Mouse (Mus musculus) liver, postnatal 0 days (tissue): Measurements from ENCODE around the gene Pah. TPM values are rescaled to one million over a fixed set of nuclear protein-coding genes. Genes with fewer than 3 reads are reported as not detected.

Experiments
- ATAC-seq: fragments of 200-750 bp; cut with Nextera tagmentation; 2 replicates; pipeline ENCODE4 v1.8.0; 2017; ENCODE audit warnings: mild to moderate bottlenecking, moderate library complexity
- DNase-seq: peaks from one replicate; pipeline ENCODE4 v3.0.0-alpha.2; 2016
- H3K27ac ChIP-seq: fragments of 300-500 bp; sonication (generic); 2 replicates; pipeline ENCODE4 v1.5.1; 2014; ENCODE audit warnings: antibody characterized with exemption, moderate library complexity, mild to moderate bottlenecking, low read depth
- H3K27me3 ChIP-seq: fragments of 300-500 bp; sonication (generic); 2 replicates; pipeline ENCODE4 v1.6.1; 2014; ENCODE audit warnings: low read length, control low read depth, mixed read lengths; ENCODE audit not compliant: insufficient read depth
- H3K36me3 ChIP-seq: fragments of 300-500 bp; sonication (generic); replicated peaks from 2 replicates; pipeline ENCODE4 v1.6.1; 2014; ENCODE audit warnings: mild to moderate bottlenecking, control low read depth, low read length, moderate library complexity, mixed read lengths; ENCODE audit not compliant: insufficient read depth
- H3K4me1 ChIP-seq: fragments of 300-500 bp; sonication (generic); 2 replicates; pipeline ENCODE4 v1.6.1; 2014; ENCODE audit warnings: antibody characterized with exemption, mild to moderate bottlenecking, control low read depth; ENCODE audit not compliant: insufficient read depth
- H3K4me2 ChIP-seq: fragments of 300-500 bp; sonication (generic); 2 replicates; pipeline ENCODE4 v1.6.1; 2014; ENCODE audit warnings: low read depth, mild to moderate bottlenecking, low read length, moderate library complexity, mixed read lengths
- H3K4me3 ChIP-seq: fragments of 300-500 bp; sonication (generic); 2 replicates; pipeline ENCODE4 v1.5.1; 2014; ENCODE audit warnings: low read depth, low read length
- H3K9ac ChIP-seq: fragments of 300-500 bp; sonication (generic); replicated peaks from 2 replicates; pipeline ENCODE4 v1.6.1; 2014; ENCODE audit warnings: mild to moderate bottlenecking, moderate library complexity
- H3K9me3 ChIP-seq: fragments of 300-500 bp; sonication (generic); 2 replicates; pipeline ENCODE4 v1.6.1; 2016; ENCODE audit warnings: mild to moderate bottlenecking, control low read depth, low read length, mixed read lengths
- CTCF ChIP-seq: sonication (generic); IDR thresholded peaks from 2 replicates; pipeline ENCODE4 v1.5.1; 2016; ENCODE audit warnings: antibody characterized with exemption, low read depth
- EP300 ChIP-seq: IDR thresholded peaks from 2 replicates; pipeline ENCODE4 v1.6.1; 2016; ENCODE audit warnings: antibody characterized with exemption, low read depth, mild to moderate bottlenecking
- WGBS: fragments of 180-500 bp; shearing (Covaris S2); extraction: QIAGEN DNeasy Blood & Tissue Kit; methylation state at CpG from one replicate; pipeline ENCODE4 v1.1.7; 2014; ENCODE audit not compliant: insufficient replicate concordance; 5-methylcytosine and 5-hydroxymethylcytosine counted together
- polyA plus RNA-seq: library from polyadenylated mRNA; unstranded; fragments of >200 nt; fragmentation: Nextera tagmentation; extraction: Ambion mirVana; gene quantifications from 2 replicates; pipeline ENCODE4 v1.2.1, GENCODE M21; 2015

Pah gene
- polyA plus RNA-seq, 1 experiment from 2014 or later, result 146 TPM

- 0 out of 2 replicates have a peak, but pooled peaks cover 5% of the 10 kb centered on the region for H3K36me3 ChIP-seq
- H3K9me3 ChIP-seq, result no peaks in the 10 kb centered on the region
- H3K4me1 ChIP-seq, result 0 out of 2 replicates have a peak, but pooled peaks cover 2% of the 10 kb centered on the region
- H3K27ac ChIP-seq, result no peak overlapping the region
- H3K9ac ChIP-seq, result no peak overlapping the region
- 53% methylated on average over 2 of the region's 2 CpGs for WGBS
- no peak for DNase-seq
- ATAC-seq, result no peak
- no peaks in the 10 kb centered on the region for H3K27me3 ChIP-seq
- no peak overlapping the region for H3K4me2 ChIP-seq
- no peak for TF ChIP-seq CTCF
- no peak for TF ChIP-seq EP300
- H3K4me3 ChIP-seq, result no peak overlapping the region
Observed at GRCm38 (mm10) chr10:87556441-87556840, 34.8 kb downstream of the Pah start.

DNA sequence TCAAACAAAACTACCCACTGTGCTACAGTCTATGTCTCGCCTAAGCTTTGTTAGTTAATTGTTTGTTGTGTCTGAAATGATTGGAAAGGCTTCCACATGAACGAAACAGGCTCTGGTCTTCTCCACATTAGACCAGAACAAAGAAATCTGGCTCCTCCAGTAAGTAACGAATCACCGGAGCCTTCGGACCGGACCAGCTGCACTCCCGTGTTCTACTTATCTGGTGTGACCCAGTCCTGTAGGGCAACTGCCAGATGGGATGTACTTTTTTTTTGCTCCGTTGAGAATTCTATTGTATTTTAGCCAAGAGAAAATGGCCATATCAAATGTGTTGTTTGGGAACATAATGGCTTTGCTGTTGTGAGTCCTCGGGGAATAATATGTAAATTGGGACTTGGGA, 42.2 kb downstream of the Pah start:
- H3K36me3 ChIP-seq, result 0 out of 2 replicates have a peak, but pooled peaks cover 3% of the 10 kb centered on the region
- WGBS, result 78% methylated on average over 9 of the region's 9 CpGs
- no peak overlapping the region for H3K27ac ChIP-seq
- H3K27me3 ChIP-seq, result no peaks in the 10 kb centered on the region
- H3K4me3 ChIP-seq, result no peak overlapping the region
- H3K9ac ChIP-seq, result no peak overlapping the region
- H3K9me3 ChIP-seq, result no peaks in the 10 kb centered on the region
- H3K4me1 ChIP-seq, result no peaks in the 10 kb centered on the region
- no peak for DNase-seq
- ATAC-seq, result no peak
- TF ChIP-seq CTCF (no peak), EP300 (no peak)
- no peak overlapping the region for H3K4me2 ChIP-seq

- H3K4me1 ChIP-seq, result no peaks in the 10 kb centered on the region
- H3K4me2 ChIP-seq, result no peak overlapping the region
- H3K9ac ChIP-seq, result no peak overlapping the region
- no peak for TF ChIP-seq EP300
- TF ChIP-seq CTCF, result no peak
- no peak overlapping the region for H3K4me3 ChIP-seq
- H3K27ac ChIP-seq, result no peak overlapping the region
- ATAC-seq, result no peak; the same call in 1 of the 2 replicates
- DNase-seq, result no peak
- no peaks in the 10 kb centered on the region for H3K9me3 ChIP-seq
- no peaks in the 10 kb centered on the region for H3K27me3 ChIP-seq
- H3K36me3 ChIP-seq, result peaks cover 7% of the 10 kb centered on the region; the same call in 1 of the 2 replicates
- WGBS, result 48% methylated on average over 2 of the region's 2 CpGs
Observed at GRCm38 (mm10) chr10:87565712-87566111, 44.1 kb downstream of the Pah start.

DNA sequence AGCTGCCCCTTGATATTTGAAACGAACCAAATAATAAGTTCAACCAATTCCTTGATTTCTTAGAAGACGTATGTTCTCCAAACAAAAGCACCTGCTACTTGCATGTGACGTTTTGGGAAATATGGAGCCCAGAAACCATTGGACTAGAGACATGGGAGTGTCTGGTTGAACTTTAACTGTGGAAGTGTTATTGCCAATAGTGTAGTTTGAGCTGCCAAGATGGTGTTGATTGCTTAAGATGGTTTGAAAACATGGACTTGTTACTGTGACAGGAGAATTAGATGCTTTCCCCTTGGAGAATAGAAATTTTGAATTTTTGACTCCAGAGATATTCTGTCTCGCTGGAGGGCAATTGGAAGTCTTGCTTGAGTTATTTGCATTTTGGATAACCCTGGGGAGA, 50.9 kb downstream of the Pah start:
- Histone ChIP-seq H3K4me2 (no peak overlapping the region), H3K36me3 (peaks cover 15% of the 10 kb centered on the region; the same call in 1 of the 2 replicates), H3K9me3 (no peaks in the 10 kb centered on the region), H3K4me1 (no peaks in the 10 kb centered on the region), H3K27me3 (no peaks in the 10 kb centered on the region), H3K27ac (peak overlapping the region; percentile 78), H3K9ac (no peak overlapping the region), H3K4me3 (no peak overlapping the region)
- peak; percentile 87 for ATAC-seq
- DNase-seq, result no peak
- 59% methylated on average over 4 of the region's 4 CpGs for WGBS
- TF ChIP-seq EP300 (peak; percentile 74), CTCF (no peak)

GRCm38 (mm10) chr10:87586696-87587095, 65.1 kb downstream of the Pah start:
- no peak overlapping the region for H3K4me3 ChIP-seq
- no peaks in the 10 kb centered on the region for H3K4me1 ChIP-seq
- no peak overlapping the region for H3K27ac ChIP-seq
- no peak overlapping the region for H3K9ac ChIP-seq
- WGBS, result 68% methylated on average over 1 of the region's 1 CpGs
- TF ChIP-seq CTCF, result no peak
- no peak for TF ChIP-seq EP300
- H3K27me3 ChIP-seq, result no peaks in the 10 kb centered on the region
- peak; percentile 36 for DNase-seq
- peak; percentile 44 for ATAC-seq
- H3K4me2 ChIP-seq, result no peak overlapping the region
- H3K9me3 ChIP-seq, result no peaks in the 10 kb centered on the region
- H3K36me3 ChIP-seq, result 0 out of 2 replicates have a peak, but pooled peaks cover 10% of the 10 kb centered on the region

- WGBS, result 38% methylated on average over 2 of the region's 2 CpGs
- H3K36me3 ChIP-seq, result no peaks in the 10 kb centered on the region
- no peaks in the 10 kb centered on the region for H3K4me1 ChIP-seq
- H3K9me3 ChIP-seq, result no peaks in the 10 kb centered on the region
- H3K27me3 ChIP-seq, result no peaks in the 10 kb centered on the region
- no peak for DNase-seq
- TF ChIP-seq CTCF, result no peak
- TF ChIP-seq EP300, result no peak
- no peak overlapping the region for H3K27ac ChIP-seq
- no peak for ATAC-seq
- H3K4me2 ChIP-seq, result no peak overlapping the region
- H3K4me3 ChIP-seq, result no peak overlapping the region
- no peak overlapping the region for H3K9ac ChIP-seq
Observed at GRCm38 (mm10) chr10:87593916-87594315, 72.3 kb downstream of the Pah start.
